Mouse (Mus musculus): ENCODE data around the gene Pitpna.

The Pitpna gene

DNA sequence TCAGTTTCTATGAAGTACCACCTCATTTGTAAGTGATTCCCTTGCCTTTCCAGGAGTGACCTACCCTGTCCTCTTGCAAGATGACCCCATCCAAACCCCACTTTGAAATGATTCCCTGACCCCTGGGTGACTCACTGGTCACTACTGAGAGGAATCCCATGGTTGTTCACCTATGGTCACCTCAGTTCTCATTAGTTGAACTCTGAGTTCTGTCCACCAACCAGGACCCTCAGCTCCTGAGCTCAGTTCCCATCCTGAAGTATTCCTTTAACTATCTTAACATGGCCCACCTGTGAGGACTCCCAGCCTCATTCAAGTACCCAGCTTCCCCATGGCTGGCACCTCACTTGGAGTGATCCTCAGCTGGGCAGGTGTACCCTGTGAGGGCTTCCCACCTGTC, 69.9 kb downstream of the Pitpna start:
- no peak for DNase-seq (ENCODE audit: low spot score in 2 of 2)

DNA sequence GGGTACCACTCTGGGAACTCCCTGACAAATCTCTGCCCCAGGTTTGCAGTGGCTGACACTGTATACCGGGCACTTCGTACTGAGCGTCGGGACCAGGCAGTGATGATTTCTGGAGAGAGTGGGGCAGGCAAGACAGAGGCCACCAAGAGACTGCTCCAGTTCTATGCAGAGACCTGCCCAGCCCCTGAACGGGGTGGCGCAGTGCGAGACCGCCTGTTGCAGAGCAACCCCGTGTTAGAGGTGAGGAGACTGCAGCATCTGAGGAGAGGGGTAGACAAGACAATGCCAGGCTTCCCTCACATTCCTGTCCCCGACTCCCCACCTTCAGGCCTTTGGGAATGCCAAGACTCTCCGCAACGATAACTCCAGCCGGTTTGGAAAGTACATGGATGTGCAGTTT, 70.4 kb downstream of the Pitpna start:
- no peak for DNase-seq (ENCODE audit: low spot score in 2 of 2)

DNA sequence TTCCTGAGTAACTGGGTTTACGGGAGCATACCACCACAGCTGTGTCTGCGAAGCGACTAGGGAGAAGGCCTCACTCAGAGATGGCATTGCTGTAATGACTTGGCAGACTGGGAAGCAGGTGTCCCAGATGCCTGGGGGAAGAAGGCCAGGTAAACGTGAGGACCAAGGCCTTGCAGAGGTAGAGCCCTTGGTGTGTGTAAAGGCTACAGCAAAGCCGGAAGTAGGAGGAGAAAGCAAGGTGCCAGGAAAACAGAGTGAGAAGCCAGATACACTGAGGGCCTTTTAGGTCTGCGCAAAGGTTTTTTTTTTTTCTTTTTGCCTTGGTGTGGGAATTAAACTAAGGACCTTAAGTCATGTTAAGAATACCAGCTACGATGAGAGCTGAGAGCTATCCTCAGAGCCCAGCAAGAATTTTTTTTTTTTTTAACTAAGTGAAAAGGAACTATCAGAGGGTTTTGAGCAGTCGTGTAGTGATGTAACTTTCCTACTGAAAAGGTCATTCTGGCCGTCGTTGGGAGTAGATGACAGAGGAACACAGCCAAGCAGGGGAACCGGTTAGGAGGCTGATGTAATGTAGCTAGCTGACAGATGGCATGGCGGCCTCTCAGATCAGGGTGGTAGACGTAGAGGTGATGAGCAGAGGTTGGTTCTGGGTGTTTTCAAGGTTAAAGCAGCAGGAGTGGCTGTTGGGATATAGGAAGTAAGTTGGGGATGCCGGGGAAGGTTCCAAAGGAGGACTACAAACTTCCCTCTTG, 71.3 kb downstream of the Pitpna start:
- no peak for DNase-seq (ENCODE audit: low spot score in 2 of 2)

DNA sequence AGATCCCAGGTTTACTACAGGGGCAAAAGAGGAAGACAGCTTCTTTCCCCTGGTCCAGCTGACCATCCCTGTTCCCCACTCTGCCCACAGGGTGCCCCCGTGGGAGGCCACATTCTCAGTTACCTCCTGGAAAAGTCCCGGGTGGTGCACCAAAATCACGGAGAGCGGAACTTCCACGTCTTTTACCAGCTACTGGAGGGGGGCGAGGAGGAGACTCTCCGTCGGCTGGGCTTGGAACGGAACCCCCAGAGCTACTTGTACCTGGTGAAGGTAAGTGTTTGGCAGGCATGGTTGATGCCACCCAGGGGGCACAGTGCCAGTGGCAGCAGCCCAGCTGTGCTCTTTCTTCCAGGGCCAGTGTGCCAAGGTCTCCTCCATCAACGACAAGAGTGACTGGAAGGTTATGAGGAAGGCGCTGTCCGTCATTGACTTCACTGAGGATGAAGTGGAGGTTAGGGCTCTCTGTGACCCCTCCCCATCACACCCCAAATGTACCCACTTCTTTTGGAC, 72.2 kb downstream of the Pitpna start:
- no peak for DNase-seq (ENCODE audit: low spot score in 2 of 2)

- no peak for DNase-seq (ENCODE audit: low spot score in 2 of 2)
Observed at GRCm38 (mm10) chr11:75660941-75661800, 73.3 kb downstream of the Pitpna start.

GRCm38 (mm10) chr11:75662131-75662530, 74.2 kb downstream of the Pitpna start:
- no peak for DNase-seq (ENCODE audit: low spot score in 2 of 2)

DNA sequence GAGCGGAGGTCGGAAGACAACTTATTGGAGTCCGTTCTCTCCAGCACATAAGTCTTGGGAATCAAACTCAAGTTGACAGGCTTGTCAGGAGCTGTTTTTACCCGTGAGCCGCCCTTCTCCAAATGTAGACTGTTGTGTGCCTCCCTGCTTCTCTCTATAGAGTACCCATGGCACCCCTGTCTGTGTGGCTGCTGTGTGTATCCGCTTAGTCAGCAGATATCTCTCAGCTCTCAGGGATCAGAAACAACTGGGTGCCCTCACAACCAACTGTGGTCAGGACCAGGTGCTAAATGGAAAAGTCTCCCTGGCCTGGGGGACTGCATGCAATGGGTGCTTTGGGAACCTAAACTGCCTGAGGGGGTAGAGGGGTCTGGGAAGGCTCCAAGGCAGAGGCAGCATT, 78.4 kb downstream of the Pitpna start:
- DNase-seq (ENCODE audit: low spot score in 2 of 2): no peak

DNA sequence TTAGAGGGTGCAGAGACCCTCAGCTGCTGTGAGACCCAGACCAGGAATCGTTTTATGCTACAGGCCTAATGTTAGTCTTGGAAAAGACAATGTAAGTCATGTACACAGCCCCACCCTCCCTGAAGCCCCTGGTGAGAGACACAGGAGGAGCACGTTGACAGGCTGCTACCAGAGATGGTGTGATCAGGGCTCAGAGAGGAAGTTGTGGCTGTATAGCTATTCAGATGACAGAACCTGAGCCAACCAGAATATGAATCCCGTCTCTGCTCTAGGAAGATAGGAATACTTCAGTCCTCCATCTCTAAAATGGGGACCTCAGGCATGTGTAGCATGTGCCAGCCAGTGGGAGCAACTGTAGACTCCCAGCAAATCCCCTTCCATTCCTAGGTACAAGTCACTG, 80.7 kb downstream of the Pitpna start:
- no peak for DNase-seq (ENCODE audit: low spot score in 2 of 2)

DNA sequence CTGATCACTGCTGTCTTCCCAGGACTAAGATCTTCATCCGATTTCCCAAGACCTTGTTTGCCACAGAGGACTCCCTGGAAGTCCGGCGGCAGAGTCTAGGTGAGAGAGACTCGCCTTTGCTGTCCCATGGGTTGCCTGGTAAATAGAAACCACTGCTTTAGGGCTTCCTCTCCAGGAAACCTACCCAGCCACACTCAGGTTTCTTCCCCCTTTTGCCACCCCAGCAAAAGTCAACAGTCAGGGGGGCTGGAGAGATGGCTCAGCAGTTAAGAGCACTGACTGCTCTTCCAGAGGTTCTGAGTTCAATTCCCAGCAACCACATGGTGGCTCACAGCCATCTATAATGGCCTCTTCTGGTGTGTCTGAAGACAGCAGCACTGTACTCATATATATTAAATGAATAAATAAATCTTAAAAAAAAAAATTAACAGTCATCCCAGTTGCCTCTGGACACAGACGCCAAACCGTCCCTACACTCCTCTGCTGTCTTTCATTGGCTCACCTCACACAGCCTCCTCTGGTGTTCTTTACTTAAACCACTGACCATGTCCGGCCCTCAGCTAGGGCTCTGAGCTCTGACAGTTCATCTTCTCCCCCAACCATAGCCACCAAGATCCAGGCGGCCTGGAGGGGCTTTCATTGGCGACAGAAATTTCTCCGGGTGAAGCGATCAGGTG, 81.4 kb downstream of the Pitpna start:
- no peak for DNase-seq (ENCODE audit: low spot score in 2 of 2)

DNA sequence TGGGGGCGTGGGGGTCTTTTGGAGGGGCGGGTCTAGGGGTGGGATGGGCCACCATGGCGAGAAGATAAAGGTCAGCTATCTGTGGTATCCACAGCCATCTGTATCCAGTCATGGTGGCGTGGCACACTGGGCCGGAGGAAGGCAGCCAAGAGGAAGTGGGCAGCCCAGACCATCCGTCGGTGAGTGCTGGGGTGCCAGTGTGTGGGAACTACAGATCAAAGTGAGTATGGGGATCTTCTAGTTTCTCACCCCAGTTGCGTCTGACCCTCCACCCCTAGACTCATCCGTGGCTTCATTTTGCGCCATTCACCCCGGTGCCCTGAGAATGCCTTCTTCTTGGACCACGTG, 81.9 kb downstream of the Pitpna start:
- no peak for DNase-seq (ENCODE audit: low spot score in 2 of 2)

GRCm38 (mm10) chr11:75671426-75672180, 83.7 kb downstream of the Pitpna start:
- no peak for DNase-seq (ENCODE audit: low spot score in 2 of 2)

- DNase-seq (ENCODE audit: low spot score in 2 of 2): no peak
Observed at GRCm38 (mm10) chr11:75673411-75673810, 85.5 kb downstream of the Pitpna start.

GRCm38 (mm10) chr11:75674875-75675274, 87.0 kb downstream of the Pitpna start:
- DNase-seq (ENCODE audit: low spot score in 2 of 2): no peak

DNA sequence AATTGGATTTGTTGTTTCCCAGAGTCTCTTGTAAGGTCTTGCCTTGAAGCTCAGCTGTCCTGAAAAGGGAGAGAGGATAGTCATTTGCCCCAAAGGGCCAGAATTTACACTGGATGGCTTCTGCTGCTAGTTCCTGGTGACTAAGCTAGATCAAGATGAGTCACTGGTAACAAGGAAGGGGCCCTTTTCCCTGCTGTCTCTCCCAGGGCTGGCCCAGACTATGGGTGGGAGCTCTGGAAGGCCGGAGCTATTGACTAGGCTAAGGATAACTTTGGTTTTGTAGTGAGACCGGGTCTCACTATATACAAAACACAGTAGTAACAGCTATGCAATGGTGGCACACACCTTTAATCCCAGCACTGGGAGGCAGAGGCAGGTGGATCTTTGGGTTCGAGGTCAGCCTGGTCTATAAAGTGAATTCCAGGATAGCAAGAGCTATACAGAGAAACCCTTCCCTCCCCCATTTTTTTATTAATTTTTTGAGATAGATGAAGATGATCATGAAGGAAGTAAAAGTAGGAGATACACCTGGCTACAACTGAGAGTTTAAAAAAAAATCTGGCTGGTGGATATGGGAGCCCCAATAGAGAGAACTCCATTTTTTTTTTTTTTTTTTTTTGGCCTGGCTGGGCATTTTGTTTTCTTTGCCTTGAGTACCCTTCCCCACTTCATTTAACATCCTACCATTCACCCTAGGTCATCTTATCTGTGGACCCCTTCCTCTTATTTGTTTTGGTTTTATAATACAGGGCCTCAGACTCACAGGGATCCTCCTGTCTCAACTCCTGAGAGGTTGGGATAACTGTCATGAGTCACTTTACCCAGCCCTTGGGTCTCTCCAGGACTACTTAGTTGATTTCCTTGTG, 90.2 kb downstream of the Pitpna start:
- no peak for DNase-seq (ENCODE audit: low spot score in 2 of 2)

Data from urinary bladder, adult 18-20 months (tissue).